Mouse (Mus musculus) forebrain, postnatal 0 days (tissue): ENCODE measurements around the gene Brd3os. TPM values are rescaled to one million over a fixed set of nuclear protein-coding genes. Genes with fewer than 3 reads are reported as not detected.

Experiments used
- ATAC-seq: fragments of 200-750 bp; cut with Nextera tagmentation; 2 replicates; pipeline ENCODE4 v1.8.0; 2017; ENCODE audit warnings: mild to moderate bottlenecking, moderate library complexity
- DNase-seq: peaks from one replicate; pipeline ENCODE4 v3.0.0-alpha.2; 2015
- H3K27ac ChIP-seq: fragments of 300-500 bp; sonication (generic); 2 replicates; pipeline ENCODE4 v1.5.1; 2014; ENCODE audit warnings: low read depth, mild to moderate bottlenecking, antibody characterized with exemption, low read length, moderate library complexity, mixed read lengths
- H3K27me3 ChIP-seq: fragments of 300-500 bp; sonication (generic); 2 replicates; pipeline ENCODE4 v1.6.1; 2014; ENCODE audit warnings: mild to moderate bottlenecking, low read length, mixed read lengths; ENCODE audit not compliant: insufficient read depth
- H3K36me3 ChIP-seq: fragments of 300-500 bp; sonication (generic); 2 replicates; pipeline ENCODE4 v1.6.1; 2014; ENCODE audit warnings: mild to moderate bottlenecking, moderate library complexity; ENCODE audit not compliant: insufficient read depth
- H3K4me1 ChIP-seq: fragments of 300-500 bp; sonication (generic); 2 replicates; pipeline ENCODE4 v1.6.1; 2014; ENCODE audit warnings: antibody characterized with exemption; ENCODE audit not compliant: insufficient read depth
- H3K4me2 ChIP-seq: fragments of 300-500 bp; sonication (generic); 2 replicates; pipeline ENCODE4 v1.6.1; 2014; ENCODE audit warnings: low read depth, mild to moderate bottlenecking, moderate library complexity
- H3K4me3 ChIP-seq: fragments of 300-500 bp; sonication (generic); 2 replicates; pipeline ENCODE4 v1.5.1; 2014; ENCODE audit warnings: low read depth, low read length, mixed read lengths
- H3K9ac ChIP-seq: fragments of 300-500 bp; sonication (generic); 2 replicates; pipeline ENCODE4 v1.6.1; 2014; ENCODE audit warnings: mild to moderate bottlenecking
- H3K9me3 ChIP-seq: fragments of 300-500 bp; sonication (generic); 2 replicates; pipeline ENCODE4 v1.6.1; 2016; ENCODE audit warnings: low read length
- CTCF ChIP-seq: sonication (generic); IDR thresholded peaks from 2 replicates; pipeline ENCODE4 v1.5.1; 2016; ENCODE audit warnings: antibody characterized with exemption, control low read depth, low read depth
- WGBS: fragments of 180-500 bp; shearing (Covaris S2); extraction: QIAGEN DNeasy Blood & Tissue Kit; methylation state at CpG from one replicate; pipeline ENCODE4 v1.1.7; 2014; 5-methylcytosine and 5-hydroxymethylcytosine counted together
- polyA plus RNA-seq: library from polyadenylated mRNA; unstranded; fragments of >200 nt; fragmentation: Nextera tagmentation; extraction: Ambion mirVana; gene quantifications from 2 replicates; pipeline ENCODE4 v1.2.1, GENCODE M21; 2015
- total RNA-seq: library from RNA; depleted of rRNA; stranded (reverse); fragments of >200 nt; gene quantifications from 2 replicates; pipeline ENCODE4 v1.2.3, GENCODE M21; 2014

The Brd3os gene
- total and polyA plus RNA-seq, 2 experiments from 2014 or later = 33.9 to 44.1 TPM

DNA sequence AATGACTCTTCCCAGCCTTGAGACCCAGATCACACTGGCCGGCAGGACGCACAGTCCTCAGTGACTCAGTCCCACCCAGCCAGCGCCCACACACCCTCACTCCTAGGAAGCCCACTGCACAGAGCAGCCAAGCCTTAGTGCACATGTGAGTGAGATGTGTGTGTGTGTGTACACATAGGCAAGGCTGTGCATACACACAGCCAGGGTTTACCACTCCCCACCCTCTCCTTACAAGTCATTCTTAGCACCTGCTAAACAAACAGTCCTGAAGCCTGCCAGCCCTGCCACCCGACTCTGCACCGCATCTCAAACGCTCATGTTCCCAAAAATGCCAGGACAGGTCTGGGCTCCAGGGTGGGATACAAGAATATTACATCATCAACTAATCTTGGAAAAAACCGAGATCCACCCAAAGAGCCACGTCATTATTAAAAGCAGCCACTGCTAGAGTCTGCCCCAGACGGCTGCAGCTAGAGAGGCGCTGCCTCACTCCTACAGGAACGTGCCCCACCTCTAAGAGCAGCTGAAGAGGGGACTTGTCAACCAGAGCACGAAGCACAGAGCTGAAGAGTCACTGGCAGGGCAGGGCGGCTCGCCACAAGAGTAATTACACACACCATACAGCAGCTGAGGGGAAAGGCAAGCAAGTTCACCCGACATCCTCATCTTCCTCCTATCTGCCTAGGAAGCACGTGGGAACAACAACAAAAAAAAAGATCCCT lies 28.0 kb upstream of the Brd3os start:
- TF ChIP-seq CTCF = no peak
- H3K27ac ChIP-seq = no peak overlapping the region
- 0 out of 2 replicates have a peak overlapping the region, but pooled peaks have one; percentile 19 for H3K4me2 ChIP-seq
- WGBS = 11% methylated on average over 16 of the region's 16 CpGs
- DNase-seq (peak; percentile 52), ATAC-seq (peak; percentile 94)
- peaks cover 33% of the 10 kb centered on the region for H3K4me1 ChIP-seq
- no peaks in the 10 kb centered on the region for H3K9me3 ChIP-seq
- H3K36me3 ChIP-seq = no peaks in the 10 kb centered on the region
- H3K4me3 ChIP-seq = no peak overlapping the region
- H3K27me3 ChIP-seq = no peaks in the 10 kb centered on the region
- H3K9ac ChIP-seq = no peak overlapping the region

DNA sequence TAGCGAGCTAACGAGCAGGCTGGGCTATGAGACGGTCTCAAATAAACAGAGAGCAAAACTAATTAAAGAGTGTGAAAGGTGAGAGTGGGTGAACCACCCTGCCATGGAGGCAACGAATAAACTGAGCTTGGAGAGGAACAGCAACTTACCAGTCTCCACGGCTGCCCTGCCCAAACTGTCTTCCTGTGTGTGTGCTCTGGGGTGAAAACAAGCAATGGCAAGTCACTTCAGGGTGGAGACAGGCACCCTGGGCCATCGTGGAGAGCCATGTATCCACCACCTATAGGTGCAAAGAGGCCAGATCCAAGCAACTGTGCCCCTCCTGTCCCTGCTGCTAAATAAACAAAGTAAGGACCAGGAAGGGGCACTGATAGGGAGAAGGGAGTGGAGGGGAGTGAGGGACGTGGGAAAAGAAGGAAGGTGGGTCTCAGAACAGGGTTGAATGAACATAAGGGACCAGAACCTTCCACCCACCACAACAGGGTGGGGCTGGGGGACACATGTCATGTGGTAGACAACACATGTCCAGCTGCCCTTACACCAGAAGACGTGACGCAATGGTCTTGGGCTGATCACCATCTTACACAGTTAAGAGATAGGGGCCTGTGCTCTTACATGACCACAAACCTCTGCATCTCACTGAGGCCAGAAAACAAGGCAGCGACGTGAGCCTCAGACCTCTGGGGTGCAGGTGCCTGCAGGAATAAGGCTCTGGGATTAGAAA lies 26.9 kb upstream of the Brd3os start:
- WGBS = 66% methylated on average over 11 of the region's 11 CpGs
- H3K36me3 ChIP-seq = no peaks in the 10 kb centered on the region
- no peak for TF ChIP-seq CTCF
- no peaks in the 10 kb centered on the region for H3K9me3 ChIP-seq
- no peaks in the 10 kb centered on the region for H3K27me3 ChIP-seq
- no peak overlapping the region for H3K4me2 ChIP-seq
- no peak overlapping the region for H3K9ac ChIP-seq
- peaks cover 38% of the 10 kb centered on the region for H3K4me1 ChIP-seq
- ATAC-seq = no peak
- no peak for DNase-seq
- no peak overlapping the region for H3K4me3 ChIP-seq
- H3K27ac ChIP-seq = no peak overlapping the region

DNA sequence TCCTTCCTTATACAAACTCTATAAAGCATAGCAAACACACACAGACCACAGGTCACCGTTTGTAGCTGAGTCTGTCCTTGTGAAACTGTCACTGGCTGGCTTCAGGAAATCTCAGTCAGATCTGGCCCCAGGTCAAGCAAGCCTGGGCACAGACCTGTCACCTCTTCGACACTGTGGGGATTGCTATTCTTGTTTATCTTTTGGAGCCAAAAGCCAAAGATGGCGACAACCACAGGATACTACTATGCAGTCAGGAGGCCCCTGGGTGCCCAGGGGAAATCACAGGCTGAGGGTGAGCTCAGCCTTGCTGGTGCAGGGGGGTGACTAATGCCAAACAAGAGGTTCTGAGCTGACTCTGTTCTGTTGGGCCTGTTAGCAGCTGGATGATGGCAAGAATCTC lies 25.7 kb upstream of the Brd3os start:
- no peak overlapping the region for H3K4me2 ChIP-seq
- no peak overlapping the region for H3K4me3 ChIP-seq
- WGBS = 56% methylated on average over 3 of the region's 3 CpGs
- no peak for DNase-seq
- no peaks in the 10 kb centered on the region for H3K36me3 ChIP-seq
- no peak for TF ChIP-seq CTCF
- H3K27me3 ChIP-seq = no peaks in the 10 kb centered on the region
- H3K9me3 ChIP-seq = no peaks in the 10 kb centered on the region
- ATAC-seq = no peak
- no peak overlapping the region for H3K9ac ChIP-seq
- no peak overlapping the region for H3K27ac ChIP-seq
- H3K4me1 ChIP-seq = peaks cover 32% of the 10 kb centered on the region

DNA sequence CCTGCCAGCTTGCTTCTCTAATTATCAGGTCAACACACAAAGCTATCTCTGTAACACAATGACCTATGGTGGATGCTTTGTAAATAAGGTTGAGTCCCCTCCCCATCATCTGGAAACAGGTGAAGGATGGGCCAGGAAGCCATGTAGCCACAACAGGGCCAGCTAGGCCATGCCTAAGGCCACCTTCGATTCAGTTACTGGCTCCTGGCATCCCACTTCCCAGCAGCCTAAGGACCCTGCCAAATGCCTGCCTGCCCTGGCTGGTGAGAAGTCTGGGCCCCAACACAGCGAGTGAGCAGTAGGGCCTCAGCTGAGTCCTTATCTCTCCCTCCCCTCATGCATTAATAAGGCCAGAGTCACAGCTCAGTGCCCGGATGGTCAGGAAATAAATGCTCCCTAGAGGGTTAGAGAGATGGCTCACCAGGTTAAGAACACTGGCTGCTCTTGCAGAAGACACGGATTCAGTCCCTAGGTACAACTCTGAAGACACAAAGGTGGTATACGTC lies 24.4 kb upstream of the Brd3os start:
- Histone ChIP-seq H3K36me3 (no peaks in the 10 kb centered on the region), H3K9ac (no peak overlapping the region), H3K27ac (no peak overlapping the region), H3K27me3 (no peaks in the 10 kb centered on the region), H3K4me2 (no peak overlapping the region), H3K4me3 (no peak overlapping the region), H3K9me3 (no peaks in the 10 kb centered on the region), H3K4me1 (peaks cover 29% of the 10 kb centered on the region)
- TF ChIP-seq CTCF = no peak
- 68% methylated on average over 5 of the region's 5 CpGs for WGBS
- DNase-seq (no peak), ATAC-seq (no peak)

DNA sequence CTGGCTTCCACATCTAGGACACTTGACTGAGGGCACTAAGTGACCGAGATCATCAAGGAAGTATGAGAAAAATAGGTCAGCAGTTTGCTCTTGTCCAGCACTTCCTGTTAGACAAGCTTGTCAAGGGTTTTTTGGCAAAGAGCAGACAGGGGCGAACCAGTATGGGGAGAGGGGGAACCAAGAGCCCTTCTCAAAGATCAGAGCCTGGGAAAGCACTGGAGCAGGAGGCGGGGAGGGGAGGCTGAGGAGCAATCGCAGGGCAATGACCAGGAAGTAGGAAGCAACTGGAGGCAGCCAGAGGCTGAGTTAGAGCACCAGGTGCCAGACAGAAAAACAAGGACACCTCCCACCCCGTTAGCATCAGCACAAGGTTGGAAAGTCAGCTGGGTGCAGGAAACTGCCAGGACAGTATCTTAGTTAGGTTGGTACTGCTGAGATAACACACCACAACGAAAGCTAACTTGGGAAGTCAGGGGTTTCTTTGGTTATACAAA lies 23.5 kb upstream of the Brd3os start:
- ATAC-seq (no peak), DNase-seq (no peak)
- Histone ChIP-seq H3K9me3 (no peaks in the 10 kb centered on the region), H3K36me3 (no peaks in the 10 kb centered on the region), H3K9ac (no peak overlapping the region), H3K27ac (no peak overlapping the region), H3K4me1 (peaks cover 33% of the 10 kb centered on the region), H3K4me3 (no peak overlapping the region), H3K27me3 (no peaks in the 10 kb centered on the region), H3K4me2 (no peak overlapping the region)
- TF ChIP-seq CTCF = no peak
- WGBS = 62% methylated on average over 6 of the region's 6 CpGs

DNA sequence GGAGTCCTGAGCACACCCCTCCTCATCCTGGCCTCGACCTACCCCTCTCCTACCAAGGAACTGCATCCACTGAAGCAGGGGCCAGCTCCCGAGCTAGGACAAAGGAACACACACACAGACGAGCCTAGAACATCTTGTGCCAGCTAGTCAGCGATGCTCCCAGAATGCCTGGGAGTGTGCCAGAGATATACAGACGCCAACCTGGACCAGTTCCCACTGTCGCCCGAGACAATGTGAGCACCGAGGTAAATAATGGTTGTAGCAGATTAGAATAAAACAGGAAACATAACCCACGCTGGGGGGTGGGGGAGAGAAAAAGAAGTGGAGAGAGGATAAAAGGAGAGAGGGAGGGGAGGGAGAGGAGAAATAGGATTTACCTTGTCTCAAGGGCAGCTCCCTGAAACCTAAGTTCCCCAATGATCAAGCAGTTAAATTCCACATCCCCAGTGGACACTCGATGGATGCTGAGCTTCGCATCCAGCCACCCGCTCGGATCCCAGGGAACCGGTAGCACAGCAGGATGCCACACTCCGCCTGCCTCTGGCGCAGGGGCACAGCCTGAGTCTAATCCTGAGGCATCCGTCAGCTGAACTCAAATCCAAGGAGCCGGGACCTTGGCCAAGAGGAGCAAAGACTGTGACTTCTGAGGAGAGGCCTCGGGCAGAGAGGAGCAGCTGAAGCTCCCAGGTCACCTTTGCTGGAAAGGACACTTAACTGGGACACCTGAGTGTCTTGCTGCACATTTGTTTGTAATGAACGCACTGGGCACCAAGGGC lies 20.6 kb upstream of the Brd3os start:
- ATAC-seq (peak; percentile 49), DNase-seq (peak; percentile 85)
- Histone ChIP-seq H3K4me2 (peak overlapping the region; percentile 8), H3K9me3 (no peaks in the 10 kb centered on the region), H3K27ac (peak overlapping the region; percentile 70; the same call in 1 of the 2 replicates), H3K4me1 (peaks cover 26% of the 10 kb centered on the region), H3K4me3 (no peak overlapping the region), H3K36me3 (no peaks in the 10 kb centered on the region), H3K27me3 (no peaks in the 10 kb centered on the region), H3K9ac (0 out of 2 replicates have a peak overlapping the region, but pooled peaks have one; percentile 7)
- TF ChIP-seq CTCF = no peak
- 29% methylated on average over 20 of the region's 20 CpGs for WGBS
